Mouse (Mus musculus): ENCODE results near the gene Rxfp1.

The Rxfp1 gene

GRCm38 (mm10) chr3:79673082-79673481 lies 64.6 kb downstream of the Rxfp1 start:
- peak; percentile 24 to 85 for DNase-seq (ENCODE audit: inconsistent age in 2 of 2, low spot score in 1 of 2)

GRCm38 (mm10) chr3:79672188-79672587 lies 65.5 kb downstream of the Rxfp1 start:
- no peak for DNase-seq (ENCODE audit: inconsistent age in 2 of 2, low spot score in 1 of 2)

- no peak for DNase-seq (ENCODE audit: inconsistent age in 2 of 2, low spot score in 1 of 2)
Observed at GRCm38 (mm10) chr3:79670556-79670955, 67.1 kb downstream of the Rxfp1 start.

GRCm38 (mm10) chr3:79664787-79665408 lies 72.8 kb downstream of the Rxfp1 start:
- peak; percentile 13 to 82 for DNase-seq (ENCODE audit: inconsistent age in 2 of 2, low spot score in 1 of 2)

GRCm38 (mm10) chr3:79656682-79657081 lies 81.0 kb downstream of the Rxfp1 start:
- no peak for DNase-seq (ENCODE audit: inconsistent age in 2 of 2, low spot score in 1 of 2)

- DNase-seq (ENCODE audit: inconsistent age in 2 of 2, low spot score in 1 of 2), result no peak
Observed at GRCm38 (mm10) chr3:79652129-79652528, 85.6 kb downstream of the Rxfp1 start.

GRCm38 (mm10) chr3:79629416-79629730 lies 108.3 kb downstream of the Rxfp1 start, which contains the start of gene Etfdh:
Gene Etfdh, minus strand, starts transcription at chr3:79629500.
- DNase-seq (ENCODE audit: inconsistent age in 2 of 2, low spot score in 1 of 2), result peak; percentile 78 to 87

- DNase-seq (ENCODE audit: inconsistent age in 2 of 2, low spot score in 1 of 2), result peak; percentile 98
Observed at GRCm38 (mm10) chr3:79628561-79629415, 108.9 kb downstream of the Rxfp1 start, which contains the start of gene 4930579G24Rik. Gene 4930579G24Rik, plus strand, starts transcription at chr3:79629079.

- DNase-seq (ENCODE audit: inconsistent age in 2 of 2, low spot score in 1 of 2), result no peak
Observed at GRCm38 (mm10) chr3:79628182-79628560, 109.5 kb downstream of the Rxfp1 start.

- no peak for DNase-seq (ENCODE audit: inconsistent age in 2 of 2, low spot score in 1 of 2)
Observed at GRCm38 (mm10) chr3:79627484-79628181, 110.0 kb downstream of the Rxfp1 start.

- DNase-seq (ENCODE audit: inconsistent age in 2 of 2, low spot score in 1 of 2), result no peak
Observed at GRCm38 (mm10) chr3:79609886-79610285, 127.8 kb downstream of the Rxfp1 start.

GRCm38 (mm10) chr3:79595468-79595867 lies 142.2 kb downstream of the Rxfp1 start:
- DNase-seq (ENCODE audit: inconsistent age in 2 of 2, low spot score in 1 of 2), result no peak

GRCm38 (mm10) chr3:79591793-79592471 lies 145.7 kb downstream of the Rxfp1 start:
- DNase-seq (ENCODE audit: inconsistent age in 2 of 2, low spot score in 1 of 2), result no peak
